Mouse (Mus musculus): ENCODE measurements at regions not wholly inside any gene's neighbourhood (a gene's known extent, or its start where the extent isn't known, plus 50 kb on each side); places are given as distances from the start of the nearest gene placed in this dataset.

DNA sequence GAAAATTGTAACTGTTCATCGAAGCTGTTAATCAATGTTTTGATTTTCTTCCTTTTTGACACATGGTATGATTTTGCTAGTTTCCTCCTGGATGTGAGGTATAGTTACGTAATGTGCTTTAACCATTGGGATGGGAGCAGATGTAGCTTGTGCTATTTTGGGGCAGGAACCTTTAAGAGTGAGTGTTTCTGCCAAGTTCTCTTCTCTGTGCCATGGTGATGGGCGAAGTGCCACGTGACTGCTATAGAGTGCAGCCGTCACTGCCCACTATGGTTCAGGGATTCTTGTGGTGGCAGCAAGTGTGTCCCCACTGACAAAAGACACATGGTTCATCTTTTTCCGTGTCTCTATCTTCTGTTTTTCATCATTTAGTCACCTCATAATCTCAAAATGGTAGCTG, 4882.6 kb downstream of the 9330182O14Rik start:
- Histone ChIP-seq H3K4me3 (replicated peaks; ENCODE audit: insufficient read depth, low read depth, low read length) (no peak overlapping the region), H3K27ac (ENCODE audit: insufficient read depth, low read length) (no peak overlapping the region), H3K27me3 (ENCODE audit: control insufficient read depth, insufficient read depth, low read length) (no peaks in the 10 kb centered on the region), H3K4me1 (ENCODE audit: control insufficient read depth, insufficient read depth, low read length) (no peaks in the 10 kb centered on the region; the same call in 1 of the 2 replicates)
- WGBS: 26% methylated on average over 6 of the region's 6 CpGs
- no peak for TF ChIP-seq CTCF (IDR thresholded peaks at IDR 0.05; ENCODE audit: borderline replicate concordance, insufficient read depth, low read depth, low read length)
- no peak for TF ChIP-seq POLR2A (IDR thresholded peaks at IDR 0.05; ENCODE audit: borderline replicate concordance, insufficient read depth, low read length)
- DNase-seq: peak in 1 of 2 experiments; percentile 9

DNA sequence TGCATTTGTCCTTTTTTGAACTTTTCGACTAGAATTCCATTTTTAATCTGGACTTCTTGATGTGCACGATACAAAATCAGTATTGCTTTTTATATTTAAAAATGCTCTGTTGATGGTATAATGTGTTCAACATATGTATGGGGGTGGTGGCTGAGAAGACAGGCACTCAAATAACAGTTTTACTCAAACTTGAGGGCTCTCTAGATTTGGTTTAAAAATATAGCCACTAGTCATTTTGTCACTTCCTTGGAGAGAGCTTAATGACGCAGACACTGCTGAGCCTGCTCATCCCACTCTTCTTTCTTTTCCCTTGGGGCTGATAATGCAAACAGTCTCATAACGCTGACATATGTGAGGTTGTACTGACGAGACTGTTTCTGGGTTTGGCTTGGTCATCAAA, 4883.9 kb downstream of the 9330182O14Rik start:
- TF ChIP-seq CTCF (IDR thresholded peaks at IDR 0.05; ENCODE audit: borderline replicate concordance, insufficient read depth, low read depth, low read length): no peak
- TF ChIP-seq POLR2A (IDR thresholded peaks at IDR 0.05; ENCODE audit: borderline replicate concordance, insufficient read depth, low read length): no peak
- Histone ChIP-seq H3K4me3 (replicated peaks; ENCODE audit: insufficient read depth, low read depth, low read length) (no peak overlapping the region), H3K27ac (ENCODE audit: insufficient read depth, low read length) (no peak overlapping the region), H3K4me1 (ENCODE audit: control insufficient read depth, insufficient read depth, low read length) (no peaks in the 10 kb centered on the region; the same call in 1 of the 2 replicates), H3K27me3 (ENCODE audit: control insufficient read depth, insufficient read depth, low read length) (no peaks in the 10 kb centered on the region)
- DNase-seq: no peak
- WGBS: 78% methylated on average over 5 of the region's 5 CpGs

DNA sequence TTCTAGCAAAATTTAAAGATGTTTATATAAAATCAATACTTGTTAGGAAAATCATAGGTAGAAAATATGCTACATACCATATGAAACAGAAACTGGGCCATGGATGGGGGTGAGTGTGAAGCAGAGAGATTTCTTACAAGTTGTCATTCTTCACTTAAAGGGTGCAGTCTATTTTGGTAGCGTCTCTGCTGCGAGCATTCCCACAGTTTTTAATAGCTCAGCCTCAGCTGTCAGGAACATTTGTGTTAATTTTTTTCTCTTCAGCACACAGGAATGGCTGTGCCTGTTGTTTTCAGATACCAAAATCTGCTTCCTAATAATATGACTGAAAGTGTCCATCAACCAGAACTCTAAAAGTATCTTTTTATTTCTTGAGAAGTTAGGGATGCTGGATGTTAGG, 4887.6 kb downstream of the 9330182O14Rik start:
- H3K27ac ChIP-seq (ENCODE audit: insufficient read depth, low read length): no peak overlapping the region
- DNase-seq: no peak
- 72% methylated on average over 2 of the region's 2 CpGs for WGBS
- H3K4me1 ChIP-seq (ENCODE audit: control insufficient read depth, insufficient read depth, low read length): no peaks in the 10 kb centered on the region; the same call in 1 of the 2 replicates
- H3K4me3 ChIP-seq (replicated peaks; ENCODE audit: insufficient read depth, low read depth, low read length): no peak overlapping the region
- no peaks in the 10 kb centered on the region for H3K27me3 ChIP-seq (ENCODE audit: control insufficient read depth, insufficient read depth, low read length)
- no peak for TF ChIP-seq CTCF (IDR thresholded peaks at IDR 0.05; ENCODE audit: borderline replicate concordance, insufficient read depth, low read depth, low read length)
- no peak for TF ChIP-seq POLR2A (IDR thresholded peaks at IDR 0.05; ENCODE audit: borderline replicate concordance, insufficient read depth, low read length)
